Mouse (Mus musculus) urinary bladder, adult 18-20 months (tissue): ENCODE data around the gene Mmp14.

ENCODE experiments used
- DNase-seq, 2 experiments: peaks; one replicate each; pipeline ENCODE4 v3.0.0; 2022; ENCODE audit warnings: low spot score in 2 of 2, mixed read lengths in 2 of 2

Gene Mmp14

DNA sequence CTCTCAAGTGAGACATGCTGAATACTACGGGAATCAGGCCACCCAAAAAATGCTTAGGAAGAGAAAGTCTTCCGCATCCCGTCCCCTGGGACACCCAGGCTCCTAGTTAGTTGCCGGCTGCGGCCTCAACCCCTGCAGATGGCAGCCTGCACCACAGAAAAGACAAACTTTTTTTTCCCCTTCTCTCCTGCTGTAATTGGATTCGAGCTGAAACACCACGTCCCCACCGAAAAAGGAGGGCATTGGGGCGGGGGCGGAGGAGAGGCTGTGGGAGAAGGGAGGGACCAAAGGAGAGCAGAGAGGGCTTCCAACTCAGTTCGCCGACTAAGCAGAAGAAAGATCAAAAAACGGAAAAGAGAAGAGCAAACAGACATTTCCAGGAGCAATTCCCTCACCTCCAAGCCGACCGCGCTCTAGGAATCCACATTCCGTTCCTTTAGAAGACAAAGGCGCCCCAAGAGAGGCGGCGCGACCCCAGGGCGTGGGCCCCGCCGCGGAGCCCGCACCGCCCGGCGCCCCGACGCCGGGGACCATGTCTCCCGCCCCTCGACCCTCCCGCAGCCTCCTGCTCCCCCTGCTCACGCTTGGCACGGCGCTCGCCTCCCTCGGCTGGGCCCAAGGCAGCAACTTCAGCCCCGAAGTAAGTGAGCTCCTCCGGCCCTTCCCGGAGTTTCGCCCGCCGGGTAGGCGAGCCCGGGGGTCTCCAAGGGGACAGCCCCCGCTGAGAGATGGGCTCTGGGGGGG lies at the start of gene Mmp14:
Gene Mmp14, plus strand, starts transcription at position 279 of the 744 bp plus-strand sequence.
- DNase-seq: peak; percentile 59 to 81

DNA sequence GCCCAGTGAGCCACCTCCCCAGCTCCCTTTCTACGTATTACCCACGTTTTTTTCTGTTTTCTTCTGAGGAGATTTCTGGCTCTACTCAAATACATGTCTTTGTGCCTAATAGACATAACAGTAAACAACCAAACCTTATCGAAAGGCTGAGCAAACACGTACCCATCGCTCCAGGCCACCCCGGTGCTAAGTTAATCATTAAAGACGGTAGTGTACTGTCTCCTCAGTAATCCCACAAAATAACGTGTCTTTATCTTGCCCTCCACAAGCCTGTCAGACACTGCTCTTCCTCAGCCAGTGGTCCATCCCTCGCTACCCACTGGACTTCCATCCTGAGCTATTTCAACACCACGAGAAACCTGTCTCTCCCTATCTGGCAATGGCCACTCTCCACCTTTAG lies 49.6 kb upstream of the Mmp14 start:
- no peak for DNase-seq

- DNase-seq: no peak
Observed at GRCm38 (mm10) chr14:54382641-54383040, 48.8 kb upstream of the Mmp14 start.

- DNase-seq: no peak
Observed at GRCm38 (mm10) chr14:54383355-54383771, 48.0 kb upstream of the Mmp14 start.

DNA sequence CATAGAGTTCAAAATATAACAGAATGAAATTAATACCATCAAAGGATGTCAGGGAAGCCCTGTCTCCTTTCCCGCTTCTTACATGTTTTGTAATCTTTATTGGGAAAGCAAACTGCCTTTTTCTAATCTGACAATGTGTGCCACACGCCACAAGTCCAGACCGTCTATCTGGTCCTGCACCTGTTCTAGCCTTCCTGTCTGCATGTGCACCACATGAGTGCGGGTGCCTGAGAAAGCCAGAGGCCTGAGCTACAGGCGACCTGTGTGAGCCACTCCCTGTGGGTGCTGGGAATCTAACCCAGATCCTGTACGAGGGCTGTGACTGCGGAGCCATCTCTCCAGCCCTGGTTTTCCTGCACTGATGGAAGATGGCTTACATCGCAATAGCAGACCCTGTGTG lies 47.0 kb upstream of the Mmp14 start:
- DNase-seq: no peak

DNA sequence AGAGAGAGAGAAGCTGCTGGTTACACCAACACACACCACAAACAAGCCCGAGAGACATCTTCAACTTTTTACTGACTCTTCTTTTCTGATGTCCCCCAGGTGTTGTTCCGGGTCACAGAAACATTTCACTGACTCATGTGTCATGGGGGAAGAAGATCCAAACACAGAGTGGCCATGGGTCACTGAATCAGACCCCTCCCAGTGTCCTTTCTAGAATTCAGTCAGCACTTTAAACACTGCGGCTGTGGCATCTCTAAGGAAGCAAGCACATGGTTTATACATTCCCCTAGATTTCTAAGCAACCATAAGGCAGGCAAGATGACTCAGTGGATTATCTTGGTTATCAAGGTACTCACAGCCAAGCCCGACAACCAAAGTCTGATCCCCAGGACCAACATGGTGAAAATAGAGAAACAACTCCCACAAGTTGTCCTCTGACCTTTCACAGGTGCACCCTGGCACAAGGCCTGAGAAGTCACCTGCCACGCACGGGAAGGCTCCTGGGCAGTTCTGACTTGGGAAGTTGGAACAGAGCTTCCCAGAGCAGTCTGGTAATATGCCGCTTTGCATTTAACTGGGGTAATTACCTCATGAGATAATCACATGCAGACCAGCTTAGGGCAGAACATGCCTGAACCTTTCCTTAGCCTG lies 45.3 kb upstream of the Mmp14 start:
- DNase-seq: no peak

DNA sequence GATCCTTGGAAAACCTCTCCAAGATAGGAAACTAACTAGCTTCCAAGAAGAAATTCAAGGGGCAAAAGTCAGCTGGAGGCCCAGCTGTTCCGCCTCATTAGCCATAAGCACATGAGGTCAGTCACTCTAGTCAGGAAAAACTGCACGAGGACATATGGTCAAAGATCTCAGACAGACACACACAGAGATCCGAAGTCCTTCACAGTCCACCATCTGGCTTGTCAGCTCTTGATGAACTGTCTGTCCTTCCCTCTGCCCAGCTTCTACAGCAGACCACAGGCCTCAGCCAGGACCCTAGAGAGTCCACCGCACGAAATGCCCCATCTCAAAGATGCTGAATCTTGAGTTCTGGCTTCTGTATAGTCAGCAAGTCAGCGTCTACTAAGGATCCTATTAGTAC lies 43.9 kb upstream of the Mmp14 start:
- no peak for DNase-seq

DNA sequence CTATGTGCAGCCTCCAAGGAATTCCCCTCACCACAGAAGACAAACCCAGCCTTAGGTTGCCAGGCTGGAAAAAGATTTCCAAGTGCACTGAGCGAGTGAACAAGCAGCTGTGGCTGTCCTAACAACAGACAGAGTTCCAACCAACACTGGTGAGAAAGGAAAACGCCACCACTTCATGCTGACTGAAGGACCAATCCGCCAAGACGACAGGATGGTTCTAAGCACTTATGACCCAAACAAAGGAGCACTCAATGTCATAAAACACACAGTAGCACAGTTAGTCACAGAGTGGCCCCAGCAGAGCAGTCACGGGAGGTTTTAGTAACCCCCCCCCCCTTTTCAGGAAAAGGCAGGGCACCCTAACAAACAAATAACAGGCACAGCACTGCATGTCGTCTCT lies 40.6 kb upstream of the Mmp14 start:
- DNase-seq: no peak

DNA sequence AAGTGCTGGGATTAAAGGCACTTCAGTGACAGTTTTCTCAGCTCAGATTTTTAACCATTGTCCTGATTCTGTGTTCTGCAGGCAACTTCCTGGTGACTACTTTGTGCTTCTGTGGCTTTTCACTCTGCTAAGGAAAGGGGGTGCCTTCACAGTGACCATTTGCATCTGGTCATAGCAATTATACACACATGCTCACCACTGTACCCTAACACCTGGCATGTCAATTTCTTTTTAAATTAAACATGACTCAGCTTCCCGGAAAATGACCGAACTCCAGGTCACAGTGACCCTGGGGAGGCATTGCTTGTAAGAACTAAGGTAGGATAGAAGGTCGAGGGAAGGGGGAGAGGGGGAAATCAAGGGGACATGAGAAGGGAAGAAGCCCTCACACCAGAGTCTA lies 37.6 kb upstream of the Mmp14 start:
- DNase-seq: no peak

DNA sequence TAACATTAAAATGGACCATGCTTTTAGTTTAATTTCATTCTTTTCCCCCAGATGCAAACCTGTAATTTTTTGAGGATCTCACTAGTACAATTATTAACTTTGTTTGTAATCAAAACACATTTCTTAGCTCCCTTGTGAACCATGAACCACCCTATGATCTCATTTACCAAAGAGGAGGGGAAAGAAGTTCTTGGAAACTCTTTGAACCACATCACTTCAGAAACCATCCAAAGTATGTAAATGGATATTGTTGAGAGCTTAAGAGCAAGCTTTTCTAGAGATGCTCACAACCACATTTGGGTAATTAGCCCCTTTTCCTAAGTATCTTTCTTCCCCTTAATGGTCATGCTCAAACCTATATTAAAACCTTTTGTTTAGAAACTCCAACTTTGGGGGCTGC lies 37.1 kb upstream of the Mmp14 start:
- DNase-seq: no peak

GRCm38 (mm10) chr14:54396685-54397084 lies 34.7 kb upstream of the Mmp14 start:
- DNase-seq: no peak

DNA sequence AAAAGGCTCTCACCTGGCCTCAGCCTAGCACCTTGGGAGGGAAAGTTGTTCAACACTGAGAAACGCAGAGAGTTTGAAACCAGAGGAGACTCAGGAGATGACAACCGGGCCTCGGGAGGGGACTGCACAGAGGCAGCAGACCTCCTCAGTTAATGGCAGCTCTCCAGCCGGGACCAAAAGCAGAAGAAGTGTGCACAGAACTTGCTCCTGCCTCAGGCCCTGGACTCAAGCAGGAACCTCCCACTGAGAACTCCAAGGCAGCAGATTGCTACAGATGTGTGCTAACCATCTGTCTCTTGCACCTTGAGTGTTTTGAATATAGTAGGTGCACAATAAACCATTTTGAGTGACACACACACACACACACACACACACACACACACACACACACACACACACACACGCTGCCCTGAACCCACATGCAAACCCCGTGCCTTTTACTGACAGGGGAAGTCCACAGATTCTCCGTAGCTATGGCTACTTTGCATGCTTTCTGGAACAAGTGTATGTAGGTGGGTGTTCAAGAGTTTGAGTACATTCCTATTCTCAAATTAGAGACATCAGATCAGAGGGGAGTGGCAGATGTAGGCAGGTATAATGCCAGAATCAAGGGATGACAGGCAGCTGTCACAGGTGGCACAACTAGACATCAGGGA lies 33.4 kb upstream of the Mmp14 start:
- DNase-seq: no peak

- DNase-seq: no peak
Observed at GRCm38 (mm10) chr14:54398528-54398916, 32.9 kb upstream of the Mmp14 start.

DNA sequence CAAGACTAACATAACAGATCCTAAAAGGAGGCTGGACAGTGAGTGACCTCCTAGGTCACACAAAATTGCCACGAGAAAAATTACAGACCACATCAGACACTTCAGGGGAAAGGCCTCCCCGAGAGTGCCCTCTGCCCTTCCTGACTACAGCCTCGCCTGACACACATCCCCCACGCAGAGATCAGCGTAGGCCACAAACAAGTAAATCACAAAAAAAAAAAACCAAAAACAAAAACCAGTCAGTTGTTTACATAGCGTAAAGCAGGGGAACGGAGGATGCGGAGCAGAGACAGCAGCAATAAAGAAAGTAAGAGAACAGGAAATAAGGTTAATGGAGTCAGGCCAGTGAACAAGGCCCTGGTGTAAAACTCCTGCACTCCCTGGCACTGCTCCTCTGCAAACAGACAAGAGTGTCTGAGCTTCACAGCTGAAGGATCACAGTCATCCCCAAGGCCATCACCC lies 32.5 kb upstream of the Mmp14 start:
- no peak for DNase-seq

DNA sequence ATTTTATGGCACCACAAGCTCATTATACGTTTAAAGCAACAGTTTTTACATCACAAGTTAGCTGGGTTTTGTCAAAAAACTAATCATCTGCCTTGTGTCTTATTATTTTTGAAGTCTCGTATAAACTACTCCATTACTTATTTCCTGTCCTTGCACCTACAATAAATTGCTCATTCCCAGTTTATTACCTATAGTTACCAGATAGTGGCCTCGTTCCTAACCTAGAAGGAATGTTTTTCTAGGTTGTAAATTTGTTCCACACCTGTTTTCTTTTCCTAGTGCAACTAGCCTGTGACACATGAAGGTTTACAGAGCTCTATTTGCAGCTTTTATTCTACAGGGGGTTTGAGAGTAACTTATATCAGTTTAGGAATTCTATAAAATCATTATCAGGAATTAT lies 29.7 kb upstream of the Mmp14 start:
- DNase-seq: no peak

DNA sequence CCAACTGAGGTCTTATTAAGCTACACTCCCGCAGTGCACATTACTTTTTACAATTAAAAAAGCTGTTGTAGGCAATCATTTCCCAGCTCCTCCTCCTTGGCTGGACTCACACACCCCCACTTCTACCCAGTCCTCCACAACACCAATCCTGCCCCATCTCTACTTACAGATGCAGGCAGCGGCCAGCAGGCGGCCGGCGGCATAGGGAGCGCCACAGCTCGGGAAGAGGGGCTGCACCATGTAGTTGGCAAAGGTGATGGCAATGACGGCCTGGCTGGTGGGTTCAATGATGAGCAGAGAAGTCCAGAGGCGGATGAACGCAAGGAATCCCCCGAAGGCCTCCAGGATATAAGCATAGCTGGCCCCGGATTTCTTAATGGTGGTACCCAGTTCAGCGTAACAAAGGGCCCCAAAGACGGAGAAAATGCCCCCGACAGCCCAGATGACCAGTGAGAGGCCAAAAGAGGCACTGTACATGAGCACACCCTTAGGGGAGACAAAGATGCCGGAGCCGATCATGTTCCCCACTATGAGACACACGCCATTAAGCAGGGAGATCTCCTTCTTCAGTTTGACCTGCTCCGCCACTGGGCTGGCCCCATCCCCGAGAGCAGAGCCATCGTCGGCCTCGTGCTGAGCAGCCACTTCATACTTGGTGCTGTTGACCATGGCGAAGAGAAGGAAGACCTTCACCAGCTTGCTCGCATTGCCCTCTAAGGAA lies 22.9 kb upstream of the Mmp14 start:
- no peak for DNase-seq

- DNase-seq: no peak
Observed at GRCm38 (mm10) chr14:54409057-54409645, 22.3 kb upstream of the Mmp14 start.

- DNase-seq: peak in 1 of 2 experiments; percentile 24
Observed at GRCm38 (mm10) chr14:54409980-54410810, 21.2 kb upstream of the Mmp14 start.

DNA sequence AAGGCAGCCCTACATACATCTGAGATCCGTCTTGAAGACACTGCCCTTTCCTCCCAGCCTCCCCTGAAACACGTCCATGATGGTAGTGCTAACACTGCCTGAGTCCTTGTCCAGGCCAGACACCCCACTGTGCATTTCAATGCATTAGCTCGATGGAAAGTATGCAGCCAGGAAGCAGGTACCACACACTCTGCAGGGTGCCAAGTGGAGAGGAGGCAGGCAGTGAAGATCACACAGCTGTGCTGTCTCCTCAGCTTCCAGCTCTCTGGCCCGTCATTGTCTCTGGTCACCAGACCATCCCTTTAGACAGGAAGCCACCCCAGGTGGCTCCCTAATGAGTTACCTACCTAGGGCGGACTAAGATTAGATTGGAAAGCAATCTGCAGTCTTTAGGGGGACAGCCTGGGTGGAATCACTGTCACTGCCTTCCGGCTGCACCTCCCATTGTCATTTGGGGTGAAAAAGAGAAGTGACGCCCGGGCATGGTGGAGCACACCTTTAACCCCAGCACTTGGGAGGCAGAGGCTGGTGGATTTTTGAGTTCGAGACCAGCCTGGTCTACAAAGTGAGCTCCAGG lies 19.3 kb upstream of the Mmp14 start:
- no peak for DNase-seq

- no peak for DNase-seq
Observed at GRCm38 (mm10) chr14:54412629-54413170, 18.7 kb upstream of the Mmp14 start.
